Comparison of ENCODE assay signal across 8 mouse cellular contexts in genomic region chr6:51172331-51172791, GRCm38 (mm10).
DNase-seq lines count a peak whose midpoint lies in the region; ATAC-seq and TF ChIP-seq lines count a peak whose summit lies in the region.

No protein-coding gene starts in this region.

- H3K4me2 ChIP-seq in heart, embryonic 13.5 days = peak overlapping the region; percentile 86
- H3K4me2 ChIP-seq in limb, embryonic 12.5 days = peak overlapping the region; percentile 83
- H3K4me2 ChIP-seq in neural tube, embryonic 13.5 days = peak overlapping the region; percentile 72

- ATAC-seq in heart, embryonic 13.5 days (ENCODE audit: extremely low read depth, insufficient number of reproducible peaks, low FRiP score, low TSS enrichment) = no peak
- ATAC-seq in limb, embryonic 12.5 days (ENCODE audit: insufficient number of reproducible peaks, insufficient read depth, low FRiP score, low TSS enrichment, low read depth) = 0 out of 2 replicates have a peak, but pooled peaks have one; percentile 22
- ATAC-seq in neural tube, embryonic 13.5 days (ENCODE audit: low read depth) = peak; percentile 37; the same call in 1 of the 2 replicates
- ATAC-seq in megakaryocyte-erythroid progenitor cell, adult 5-6 weeks (replicated peaks; ENCODE audit: low FRiP score, low TSS enrichment, poor library complexity, severe bottlenecking) = no peak

- H3K9me3 ChIP-seq in heart, embryonic 13.5 days = no peaks in the 10 kb centered on the region
- H3K9me3 ChIP-seq in limb, embryonic 12.5 days = no peaks in the 10 kb centered on the region
- H3K9me3 ChIP-seq in neural tube, embryonic 13.5 days = no peaks in the 10 kb centered on the region

- H3K36me3 ChIP-seq in testis, adult 2 months (ENCODE audit: control insufficient read depth, insufficient read depth, low read length) = no peaks in the 10 kb centered on the region
- no peaks in the 10 kb centered on the region for H3K36me3 ChIP-seq in heart, embryonic 13.5 days
- H3K36me3 ChIP-seq in limb, embryonic 12.5 days = no peaks in the 10 kb centered on the region
- no peaks in the 10 kb centered on the region for H3K36me3 ChIP-seq in neural tube, embryonic 13.5 days

- 0 out of 2 replicates have a peak overlapping the region, but pooled peaks have one; percentile 26 for H3K27ac ChIP-seq in testis, adult 2 months (ENCODE audit: control insufficient read depth, insufficient read depth, low read depth, low read length)
- peak overlapping the region; percentile 85 for H3K27ac ChIP-seq in heart, embryonic 13.5 days (replicated peaks)
- H3K27ac ChIP-seq in limb, embryonic 12.5 days = peak overlapping the region; percentile 97
- peak overlapping the region; percentile 93 for H3K27ac ChIP-seq in neural tube, embryonic 13.5 days (replicated peaks)

- peak overlapping the region; percentile 52 for H3K4me3 ChIP-seq in testis, adult 2 months (ENCODE audit: control insufficient read depth, low read depth, low read length)
- peak overlapping the region; percentile 55 for H3K4me3 ChIP-seq in heart, embryonic 13.5 days
- H3K4me3 ChIP-seq in limb, embryonic 12.5 days (replicated peaks) = peak overlapping the region; percentile 41
- H3K4me3 ChIP-seq in neural tube, embryonic 13.5 days = peak overlapping the region; percentile 26

- H3K9ac ChIP-seq in heart, embryonic 13.5 days = peak overlapping the region; percentile 83
- peak overlapping the region; percentile 79 for H3K9ac ChIP-seq in limb, embryonic 12.5 days (replicated peaks)
- H3K9ac ChIP-seq in neural tube, embryonic 13.5 days = peak overlapping the region; percentile 73

- peaks cover 5% of the 10 kb centered on the region for H3K27me3 ChIP-seq in testis, adult 2 months (ENCODE audit: control insufficient read depth, insufficient read depth, low read length)
- H3K27me3 ChIP-seq in heart, embryonic 13.5 days (replicated peaks) = peaks cover 32% of the 10 kb centered on the region
- no peaks in the 10 kb centered on the region for H3K27me3 ChIP-seq in limb, embryonic 12.5 days
- H3K27me3 ChIP-seq in neural tube, embryonic 13.5 days = peaks cover 20% of the 10 kb centered on the region

- 6% methylated on average over 12 of the region's 12 CpGs for WGBS in heart, embryonic 13.5 days
- WGBS in limb, embryonic 12.5 days = 2% methylated on average over 12 of the region's 12 CpGs
- 2% methylated on average over 12 of the region's 12 CpGs for WGBS in neural tube, embryonic 13.5 days

- TF ChIP-seq POLR2A in testis, adult 2 months (IDR thresholded peaks at IDR 0.05; ENCODE audit: control insufficient read depth, low read depth, low read length) = no peak

- H3K4me1 ChIP-seq in testis, adult 2 months (ENCODE audit: control insufficient read depth, insufficient read depth, low read length) = peaks cover 13% of the 10 kb centered on the region
- H3K4me1 ChIP-seq in heart, embryonic 13.5 days = peaks cover 52% of the 10 kb centered on the region
- H3K4me1 ChIP-seq in limb, embryonic 12.5 days (replicated peaks) = peaks cover 60% of the 10 kb centered on the region
- peaks cover 52% of the 10 kb centered on the region for H3K4me1 ChIP-seq in neural tube, embryonic 13.5 days (replicated peaks)

- TF ChIP-seq CTCF in testis, adult 2 months (IDR thresholded peaks at IDR 0.05; ENCODE audit: control insufficient read depth, insufficient read depth, insufficient replicate concordance, low read depth, low read length) = no peak

- DNase-seq in testis, postnatal 10 days (ENCODE audit: low spot score) = no peak
- DNase-seq in spleen, postnatal 36 days (ENCODE audit: low spot score in 2 of 2) = no peak
- no peak for DNase-seq in c-Kit-positive CD71-positive TER-119-positive erythroid progenitor cells, embryonic 14.5 days (ENCODE audit: low spot score)

Comparison
In these comparisons a context has a peak if more than half of its experiments do, and no peak if none do; other contexts are left out.
1. H3K27ac ChIP-seq: peak in every context shown above with its lines; median percentile 97 in limb, embryonic 12.5 days; 93 in neural tube, embryonic 13.5 days; 85 in heart, embryonic 13.5 days; 26 in testis, adult 2 months.
2. ATAC-seq: peak in limb, embryonic 12.5 days (single experiment) and neural tube, embryonic 13.5 days (single experiment); none in heart, embryonic 13.5 days (single experiment) and megakaryocyte-erythroid progenitor cell, adult 5-6 weeks (single experiment).
3. Peak in every context shown above with its lines, with median percentiles within 50 percentile points of each other: H3K4me3 ChIP-seq, H3K4me2 ChIP-seq and H3K9ac ChIP-seq.